Mouse (Mus musculus): ENCODE measurements around the gene Eaf2. TPM values are rescaled to one million over a fixed set of nuclear protein-coding genes. Genes with fewer than 3 reads are reported as not detected.

The Eaf2 gene
- total and polyA plus RNA-seq, 3 experiments = 0.23 to 1.1 (median 1.1) TPM

DNA sequence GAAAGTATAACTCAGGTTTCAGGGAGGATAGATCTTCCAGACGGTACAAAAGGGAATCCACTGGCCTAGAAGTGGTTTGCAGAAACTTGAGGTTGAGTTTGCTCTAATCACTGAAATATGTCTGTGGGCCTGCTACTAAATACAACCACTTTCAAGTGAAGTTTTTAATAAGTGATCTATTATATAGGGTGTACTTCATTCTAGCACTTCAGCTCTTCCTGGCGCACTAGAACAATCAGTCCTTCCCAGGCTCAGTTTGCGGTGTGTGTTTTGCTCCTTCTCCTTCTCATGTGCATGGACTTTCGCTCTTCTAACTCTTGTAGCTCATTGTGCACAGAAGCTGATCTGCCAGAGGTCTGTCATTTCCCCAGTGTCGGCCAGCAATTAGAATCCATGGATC is 101.8 kb downstream of the Eaf2 start:
- Histone ChIP-seq H3K79me2 (replicated peaks; ENCODE audit: control insufficient read depth, insufficient read depth, low read length) (no peaks in the 10 kb centered on the region), H3K27ac (no peak overlapping the region), H3K27me3 (ENCODE audit: control insufficient read depth, insufficient read depth, low read length) (no peaks in the 10 kb centered on the region), H3K4me3 (no peak overlapping the region), H3K9ac (ENCODE audit: low read depth, low read length) (no peak overlapping the region), H3K4me1 (ENCODE audit: control insufficient read depth, insufficient read depth, low read length) (no peaks in the 10 kb centered on the region), H3K36me3 (ENCODE audit: control insufficient read depth, insufficient read depth, low read length) (no peaks in the 10 kb centered on the region)
- no peak for TF ChIP-seq CTCF (IDR thresholded peaks at IDR 0.05)
- TF ChIP-seq EP300 (IDR thresholded peaks at IDR 0.05; ENCODE audit: insufficient read depth, low read depth, low read length) = no peak
- no peak for TF ChIP-seq POLR2A (IDR thresholded peaks at IDR 0.05; ENCODE audit: insufficient read depth, low read depth, low read length)
- WGBS = 90% methylated on average over 5 of the region's 5 CpGs
- intact Hi-C loops (cut with DNase I) = no loop called here
- DNase-seq = no peak

DNA sequence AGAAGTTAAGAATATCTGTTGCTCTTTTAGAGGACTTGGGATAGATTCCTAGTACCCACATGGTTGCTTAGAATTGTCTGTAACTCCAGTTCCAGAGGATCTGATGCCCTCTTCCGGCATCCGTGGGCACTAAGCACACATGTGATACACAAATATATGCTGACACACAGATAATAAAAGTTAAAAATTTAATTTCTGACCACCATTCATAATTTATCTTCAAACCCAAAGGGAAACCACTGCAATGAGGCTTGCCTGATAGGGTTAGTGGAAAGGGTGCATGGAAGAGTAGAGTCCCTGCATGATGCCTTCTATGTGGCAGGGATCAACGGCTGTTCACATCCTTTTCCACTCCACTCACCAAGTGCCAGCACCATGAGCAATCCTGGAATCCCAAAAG is 103.1 kb downstream of the Eaf2 start:
- DNase-seq = no peak
- TF ChIP-seq CTCF (IDR thresholded peaks at IDR 0.05) (no peak), EP300 (IDR thresholded peaks at IDR 0.05; ENCODE audit: insufficient read depth, low read depth, low read length) (no peak)
- H3K9ac ChIP-seq (ENCODE audit: low read depth, low read length) = no peak overlapping the region
- no peaks in the 10 kb centered on the region for H3K79me2 ChIP-seq (replicated peaks; ENCODE audit: control insufficient read depth, insufficient read depth, low read length)
- H3K27ac ChIP-seq = no peak overlapping the region
- H3K36me3 ChIP-seq (ENCODE audit: control insufficient read depth, insufficient read depth, low read length) = no peaks in the 10 kb centered on the region
- no peak overlapping the region for H3K4me3 ChIP-seq
- intact Hi-C loops (cut with DNase I) = no loop called here
- H3K4me1 ChIP-seq (ENCODE audit: control insufficient read depth, insufficient read depth, low read length) = no peaks in the 10 kb centered on the region
- H3K27me3 ChIP-seq (ENCODE audit: control insufficient read depth, insufficient read depth, low read length) = no peaks in the 10 kb centered on the region
- WGBS = 83% methylated on average over 3 of the region's 3 CpGs

DNA sequence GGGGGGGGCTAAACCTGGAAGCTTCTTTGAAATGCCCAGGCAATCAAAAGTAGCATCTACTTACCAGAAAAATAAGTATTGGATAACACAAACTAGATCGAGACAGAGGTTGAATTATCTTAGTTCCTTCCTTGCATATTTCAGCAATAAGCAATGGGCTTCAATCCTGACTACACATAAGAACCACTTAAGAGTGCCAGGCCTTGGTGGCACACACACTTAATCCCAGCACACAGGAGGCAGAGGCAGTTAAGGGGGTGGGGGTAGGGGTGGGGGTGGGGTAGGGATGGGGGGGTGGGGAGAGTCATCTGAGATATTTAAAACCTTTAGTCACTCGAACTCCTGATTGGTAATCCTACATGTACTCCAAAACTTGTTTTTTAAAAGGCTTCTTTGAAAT is 103.6 kb downstream of the Eaf2 start:
- H3K27me3 ChIP-seq (ENCODE audit: control insufficient read depth, insufficient read depth, low read length) = no peaks in the 10 kb centered on the region
- 78% methylated on average over 2 of the region's 2 CpGs for WGBS
- no peak overlapping the region for H3K27ac ChIP-seq
- H3K36me3 ChIP-seq (ENCODE audit: control insufficient read depth, insufficient read depth, low read length) = no peaks in the 10 kb centered on the region
- intact Hi-C loops (cut with DNase I) = no loop called here
- no peaks in the 10 kb centered on the region for H3K79me2 ChIP-seq (replicated peaks; ENCODE audit: control insufficient read depth, insufficient read depth, low read length)
- no peak overlapping the region for H3K4me3 ChIP-seq
- H3K9ac ChIP-seq (ENCODE audit: low read depth, low read length) = no peak overlapping the region
- H3K4me1 ChIP-seq (ENCODE audit: control insufficient read depth, insufficient read depth, low read length) = no peaks in the 10 kb centered on the region
- TF ChIP-seq EP300 (IDR thresholded peaks at IDR 0.05; ENCODE audit: insufficient read depth, low read depth, low read length) (no peak), CTCF (IDR thresholded peaks at IDR 0.05) (no peak), POLR2A (IDR thresholded peaks at IDR 0.05; ENCODE audit: insufficient read depth, low read depth, low read length) (no peak)
- DNase-seq = no peak

DNA sequence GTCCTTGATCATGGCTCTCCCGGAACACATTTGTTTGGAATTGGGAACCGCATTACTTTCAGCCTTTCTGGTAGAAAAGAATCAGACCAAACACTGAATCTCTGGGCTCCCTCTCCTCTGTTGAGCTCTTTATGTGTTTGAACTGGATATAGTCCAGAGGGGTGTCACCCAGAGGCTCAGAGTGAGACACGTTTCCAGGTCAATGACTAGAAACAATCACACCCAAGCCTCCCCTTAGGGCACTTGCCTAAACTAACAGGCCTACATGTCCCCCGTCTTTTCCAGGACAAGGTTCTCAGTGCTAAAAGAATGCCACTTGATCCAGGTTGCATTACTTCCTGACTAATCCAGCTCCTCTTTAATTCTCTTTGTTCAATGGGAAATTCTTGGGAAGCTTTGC is 104.0 kb downstream of the Eaf2 start:
- H3K4me3 ChIP-seq = no peak overlapping the region

DNA sequence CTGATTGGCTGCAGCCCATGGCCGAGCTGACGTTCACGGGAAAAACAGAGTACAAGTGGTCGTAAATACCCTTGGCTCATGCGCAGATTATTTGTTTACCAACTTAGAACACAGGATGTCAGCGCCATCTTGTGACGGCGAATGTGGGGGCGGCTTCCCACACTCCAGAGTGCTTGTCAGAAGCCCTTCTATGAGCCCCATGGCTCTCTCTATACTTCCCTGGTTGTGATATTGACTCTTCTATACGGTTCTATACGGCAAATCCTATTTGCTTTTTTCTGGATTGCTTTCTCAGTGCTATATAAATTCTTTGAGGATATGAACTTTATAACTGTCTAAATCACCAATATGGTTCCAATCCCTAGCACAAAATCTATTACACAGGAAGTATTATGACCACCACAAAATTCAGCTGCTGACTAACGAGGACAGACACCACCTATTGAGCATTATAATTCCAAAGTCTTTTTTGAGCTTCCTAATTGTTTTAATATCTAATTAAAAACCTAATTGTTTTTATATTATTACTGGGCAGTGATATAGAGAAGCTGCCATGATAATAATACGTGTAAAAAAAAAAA is 104.5 kb downstream of the Eaf2 start:
- Histone ChIP-seq H3K4me3 (no peak overlapping the region), H3K4me1 (ENCODE audit: control insufficient read depth, insufficient read depth, low read length) (no peaks in the 10 kb centered on the region), H3K27ac (no peak overlapping the region), H3K79me2 (replicated peaks; ENCODE audit: control insufficient read depth, insufficient read depth, low read length) (no peaks in the 10 kb centered on the region), H3K27me3 (ENCODE audit: control insufficient read depth, insufficient read depth, low read length) (no peaks in the 10 kb centered on the region), H3K36me3 (ENCODE audit: control insufficient read depth, insufficient read depth, low read length) (no peaks in the 10 kb centered on the region), H3K9ac (ENCODE audit: low read depth, low read length) (no peak overlapping the region)
- 83% methylated on average over 9 of the region's 13 CpGs for WGBS
- no peak for DNase-seq
- intact Hi-C loops (cut with DNase I) = no loop called here
- TF ChIP-seq CTCF (IDR thresholded peaks at IDR 0.05) (no peak), EP300 (IDR thresholded peaks at IDR 0.05; ENCODE audit: insufficient read depth, low read depth, low read length) (no peak), POLR2A (IDR thresholded peaks at IDR 0.05; ENCODE audit: insufficient read depth, low read depth, low read length) (no peak)

More for the DNA sequence above, 104.0 kb downstream of the Eaf2 start:
- Histone ChIP-seq H3K9ac (ENCODE audit: low read depth, low read length) (no peak overlapping the region), H3K79me2 (replicated peaks; ENCODE audit: control insufficient read depth, insufficient read depth, low read length) (no peaks in the 10 kb centered on the region), H3K4me1 (ENCODE audit: control insufficient read depth, insufficient read depth, low read length) (no peaks in the 10 kb centered on the region), H3K27ac (no peak overlapping the region), H3K36me3 (ENCODE audit: control insufficient read depth, insufficient read depth, low read length) (no peaks in the 10 kb centered on the region), H3K27me3 (ENCODE audit: control insufficient read depth, insufficient read depth, low read length) (no peaks in the 10 kb centered on the region)
- WGBS = 72% methylated on average over 4 of the region's 4 CpGs
- TF ChIP-seq EP300 (IDR thresholded peaks at IDR 0.05; ENCODE audit: insufficient read depth, low read depth, low read length) (no peak), CTCF (IDR thresholded peaks at IDR 0.05) (no peak), POLR2A (IDR thresholded peaks at IDR 0.05; ENCODE audit: insufficient read depth, low read depth, low read length) (no peak)
- intact Hi-C loops (cut with DNase I) = no loop called here
- no peak for DNase-seq

DNA sequence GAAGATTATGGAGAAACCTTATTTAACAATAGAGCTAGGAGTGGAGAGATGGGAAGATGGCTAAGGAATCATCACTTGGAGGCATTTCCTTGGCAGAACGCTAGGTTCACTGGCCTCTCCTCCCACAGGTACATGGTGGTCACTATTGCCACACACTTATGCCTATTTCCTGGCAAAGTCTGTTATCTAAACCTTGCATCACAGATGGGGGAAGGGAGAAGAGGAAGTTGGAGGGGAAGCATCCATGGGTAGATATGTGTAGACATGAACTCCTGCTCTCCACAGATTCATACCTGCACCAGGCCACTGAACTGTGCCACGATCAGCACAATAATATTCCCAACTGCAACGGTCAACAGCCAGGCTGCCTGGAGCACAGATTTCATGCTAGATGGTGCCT is 122.8 kb downstream of the Eaf2 start:
- Histone ChIP-seq H3K9ac (ENCODE audit: low read depth, low read length) (no peak overlapping the region), H3K27me3 (ENCODE audit: control insufficient read depth, insufficient read depth, low read length) (no peaks in the 10 kb centered on the region), H3K36me3 (ENCODE audit: control insufficient read depth, insufficient read depth, low read length) (no peaks in the 10 kb centered on the region), H3K27ac (no peak overlapping the region), H3K4me1 (ENCODE audit: control insufficient read depth, insufficient read depth, low read length) (no peaks in the 10 kb centered on the region; the same call in 1 of the 2 replicates), H3K4me3 (no peak overlapping the region), H3K79me2 (replicated peaks; ENCODE audit: control insufficient read depth, insufficient read depth, low read length) (no peaks in the 10 kb centered on the region)
- intact Hi-C loops (cut with DNase I) = no loop called here
- no peak for DNase-seq
- WGBS = 73% methylated on average over 3 of the region's 3 CpGs
- no peak for TF ChIP-seq EP300 (IDR thresholded peaks at IDR 0.05; ENCODE audit: insufficient read depth, low read depth, low read length)
- TF ChIP-seq POLR2A (IDR thresholded peaks at IDR 0.05; ENCODE audit: insufficient read depth, low read depth, low read length) = no peak
- no peak for TF ChIP-seq CTCF (IDR thresholded peaks at IDR 0.05)

Data from heart, adult 2 months (tissue).